Mouse (Mus musculus) heart, adult 2 months (tissue): Measurements from ENCODE around the gene Trem3.

Experiments used
- CTCF ChIP-seq: fragments of 200-600 bp; IDR thresholded peaks from 2 replicates; pipeline ENCODE4 v1.8.1; 2022; ENCODE audit warnings: antibody characterized with exemption, mild to moderate bottlenecking, moderate library complexity
- POLR2A ChIP-seq: fragments of 200-500 bp; IDR thresholded peaks from 2 replicates; pipeline ENCODE4 v1.6.1; 2011; ENCODE audit warnings: mild to moderate bottlenecking, low read depth, low read length, control low read depth; ENCODE audit not compliant: insufficient read depth

GRCm38 (mm10) chr17:48230680-48231079, 16.9 kb upstream of the Trem3 start:
- no peak for TF ChIP-seq POLR2A
- no peak for TF ChIP-seq CTCF
